In genomic region chr15:99040920-99041856, GRCm38 (mm10) we compare ENCODE assay signal across 15 mouse cellular contexts. TPM values are rescaled to one million over a fixed set of nuclear protein-coding genes. Genes with fewer than 3 reads are reported as not detected.
A peak's percentile ranks its signal among the peaks of the same experiment; 100 is the strongest.
DNase-seq lines count a peak whose midpoint lies in the region; ATAC-seq and TF ChIP-seq lines count a peak whose summit lies in the region.
"Had no signal": no experiment of that assay in that cellular context is flagged by ENCODE, and none has a peak within 500 bp of the region (broad histone marks: within the 10 kb centered on the region; RNA-seq: fewer than 3 reads in every experiment).

No protein-coding gene starts in this region.

- 44% methylated on average over 21 of the region's 21 CpGs for WGBS in embryonic facial prominence, embryonic 14.5 days
- WGBS in embryonic facial prominence, embryonic 10.5 days: 57% methylated on average over 21 of the region's 21 CpGs
- WGBS in kidney, embryonic 15.5 days: 35% methylated on average over 21 of the region's 21 CpGs
- WGBS in forebrain, embryonic 13.5 days: 31% methylated on average over 21 of the region's 21 CpGs

- peaks cover 16% of the 10 kb centered on the region for H3K36me3 ChIP-seq in embryonic facial prominence, embryonic 14.5 days (ENCODE audit: control insufficient read depth, insufficient read depth, low read length)
- peaks cover 20% of the 10 kb centered on the region for H3K36me3 ChIP-seq in embryonic facial prominence, embryonic 10.5 days (replicated peaks)
- H3K36me3 ChIP-seq in kidney, embryonic 15.5 days: peaks cover 19% of the 10 kb centered on the region
- peaks cover 12% of the 10 kb centered on the region for H3K36me3 ChIP-seq in forebrain, embryonic 13.5 days (ENCODE audit: poor library complexity, severe bottlenecking)

- H3K27ac ChIP-seq in embryonic facial prominence, embryonic 14.5 days (replicated peaks; ENCODE audit: low read depth, low read length): no peak overlapping the region
- no peak overlapping the region for H3K27ac ChIP-seq in embryonic facial prominence, embryonic 10.5 days (replicated peaks)
- peak overlapping the region; percentile 66; the same call in 1 of the 2 replicates for H3K27ac ChIP-seq in kidney, embryonic 15.5 days
- H3K27ac ChIP-seq in forebrain, embryonic 13.5 days: peak overlapping the region; percentile 68
- no peak overlapping the region for H3K27ac ChIP-seq in layer of hippocampus, adult 2 months
- H3K27ac ChIP-seq: embryonic facial prominence, embryonic 13.5 days had no signal

- no peak overlapping the region for H3K4me2 ChIP-seq in embryonic facial prominence, embryonic 14.5 days (ENCODE audit: low read depth, low read length)
- H3K4me2 ChIP-seq in kidney, embryonic 15.5 days: peak overlapping the region; percentile 45
- peak overlapping the region; percentile 39 for H3K4me2 ChIP-seq in forebrain, embryonic 13.5 days
- H3K4me2 ChIP-seq: embryonic facial prominence, embryonic 13.5 days; lung, embryonic 14.5 days had no signal

- ATAC-seq in embryonic facial prominence, embryonic 14.5 days (ENCODE audit: low read depth): 0 out of 2 replicates have a peak, but pooled peaks have one; percentile 42
- ATAC-seq in kidney, embryonic 15.5 days (replicated peaks; ENCODE audit: low FRiP score): no peak
- no peak for ATAC-seq in forebrain, embryonic 13.5 days

- no peak for TF ChIP-seq CTCF in layer of hippocampus, adult 2 months (conservative IDR thresholded peaks at IDR 0.05)

- no peak overlapping the region for H3K9ac ChIP-seq in embryonic facial prominence, embryonic 14.5 days (ENCODE audit: low read depth, low read length)
- 0 out of 2 replicates have a peak overlapping the region, but pooled peaks have one; percentile 9 for H3K9ac ChIP-seq in kidney, embryonic 15.5 days
- peak overlapping the region; percentile 22; the same call in 1 of the 2 replicates for H3K9ac ChIP-seq in forebrain, embryonic 13.5 days
- H3K9ac ChIP-seq: embryonic facial prominence, embryonic 13.5 days; lung, embryonic 14.5 days had no signal

- intact Hi-C loops in gastrocnemius, postnatal 36 days (cut with DNase I): loop anchor here (10.0 kb wide), 1 partner anchor 234 kb away; no protein-coding TSS in a partner anchor

- no peaks in the 10 kb centered on the region for H3K27me3 ChIP-seq in embryonic facial prominence, embryonic 14.5 days (replicated peaks; ENCODE audit: control insufficient read depth, insufficient read depth, low read length)
- peaks cover 7% of the 10 kb centered on the region; the same call in 1 of the 2 replicates for H3K27me3 ChIP-seq in embryonic facial prominence, embryonic 10.5 days (replicated peaks; ENCODE audit: low read depth, poor library complexity, severe bottlenecking)
- no peaks in the 10 kb centered on the region for H3K27me3 ChIP-seq in kidney, embryonic 15.5 days
- no peaks in the 10 kb centered on the region for H3K27me3 ChIP-seq in forebrain, embryonic 13.5 days
- H3K27me3 ChIP-seq: embryonic facial prominence, embryonic 13.5 days had no signal

- peak; percentile 56 for DNase-seq in embryonic facial prominence, embryonic 14.5 days (ENCODE audit: low spot score)
- no peak for DNase-seq in embryonic facial prominence, embryonic 10.5 days (ENCODE audit: low spot score)
- no peak for DNase-seq in kidney, postnatal 10 days
- peak; percentile 69 for DNase-seq in Muller cell, postnatal 12 days (ENCODE audit: inconsistent ontology term)
- DNase-seq in gastrocnemius, postnatal 36 days: no peak
- DNase-seq in layer of hippocampus, adult 2 months (ENCODE audit: low spot score in 2 of 2): no peak
- DNase-seq: cerebellum, postnatal 36 days; lung, embryonic 14.5 days had no signal

- no peak overlapping the region for H3K4me3 ChIP-seq in embryonic facial prominence, embryonic 14.5 days (ENCODE audit: low read depth, low read length)
- no peak overlapping the region for H3K4me3 ChIP-seq in embryonic facial prominence, embryonic 10.5 days
- no peak overlapping the region for H3K4me3 ChIP-seq in kidney, embryonic 15.5 days (replicated peaks)
- H3K4me3 ChIP-seq in forebrain, embryonic 13.5 days: peak overlapping the region; percentile 2; the same call in 1 of the 2 replicates
- no peak overlapping the region for H3K4me3 ChIP-seq in layer of hippocampus, adult 2 months
- H3K4me3 ChIP-seq: embryonic facial prominence, embryonic 13.5 days had no signal

- no peaks in the 10 kb centered on the region for H3K9me3 ChIP-seq in embryonic facial prominence, embryonic 14.5 days (ENCODE audit: control insufficient read depth, low read length)
- H3K9me3 ChIP-seq in embryonic facial prominence, embryonic 10.5 days: no peaks in the 10 kb centered on the region
- H3K9me3 ChIP-seq in kidney, embryonic 15.5 days (replicated peaks): no peaks in the 10 kb centered on the region
- no peaks in the 10 kb centered on the region for H3K9me3 ChIP-seq in forebrain, embryonic 13.5 days (replicated peaks)
- H3K9me3 ChIP-seq: embryonic facial prominence, embryonic 13.5 days had no signal

- no peaks in the 10 kb centered on the region for H3K4me1 ChIP-seq in embryonic facial prominence, embryonic 14.5 days (ENCODE audit: control insufficient read depth, insufficient read depth, low read length)
- peaks cover 17% of the 10 kb centered on the region for H3K4me1 ChIP-seq in embryonic facial prominence, embryonic 10.5 days
- H3K4me1 ChIP-seq in kidney, embryonic 15.5 days: peaks cover 24% of the 10 kb centered on the region
- peaks cover 22% of the 10 kb centered on the region for H3K4me1 ChIP-seq in forebrain, embryonic 13.5 days

RNA-seq across cellular contexts. Expression of gene Tuba1c, which starts 11.5 kb away (rescaled TPM):
- polyA plus RNA-seq in embryonic facial prominence, embryonic 14.5 days (2014; fragmentation: Nextera tagmentation; extraction: Ambion mirVana): 133 and 149 TPM in 2 replicates
- 141 and 144 TPM in 2 replicates for polyA plus RNA-seq in embryonic facial prominence, embryonic 10.5 days (2016; fragmentation: Nextera tagmentation; extraction: Ambion mirVana)
- 180 and 185 TPM in 2 replicates for polyA plus RNA-seq in kidney, embryonic 15.5 days (2015; fragmentation: Nextera tagmentation; extraction: Ambion mirVana)
- polyA plus RNA-seq in forebrain, embryonic 13.5 days (2015; fragmentation: Nextera tagmentation; extraction: Ambion mirVana): 97.6 and 102 TPM in 2 replicates
- 1 to 10 TPM; 8.2 to 9.4 TPM for total RNA-seq in gastrocnemius, postnatal 36 days (2021)
- 10 to 100 TPM; 49.6 to 51.1 TPM for total RNA-seq in layer of hippocampus, adult 2 months (2021)

RNA-seq across cellular contexts. Expression of gene Prph, which starts 13.8 kb away (rescaled TPM):
- polyA plus RNA-seq in embryonic facial prominence, embryonic 14.5 days (2014; fragmentation: Nextera tagmentation; extraction: Ambion mirVana): 66.3 and 71.0 TPM in 2 replicates
- polyA plus RNA-seq in embryonic facial prominence, embryonic 10.5 days (2016; fragmentation: Nextera tagmentation; extraction: Ambion mirVana): 3.7 and 6.3 TPM in 2 replicates
- polyA plus RNA-seq in kidney, embryonic 15.5 days (2015; fragmentation: Nextera tagmentation; extraction: Ambion mirVana): 5.9 and 12.6 TPM in 2 replicates
- polyA plus RNA-seq in forebrain, embryonic 13.5 days (2015; fragmentation: Nextera tagmentation; extraction: Ambion mirVana): 0.94 and 1.6 TPM in 2 replicates
- 1 to 10 TPM in 1 of 2 experiments, under 1 TPM in 1; 0.42 to 1.2 TPM for total RNA-seq in gastrocnemius, postnatal 36 days (2021)
- total RNA-seq in layer of hippocampus, adult 2 months (2021): under 1 TPM; 0.67 to 0.83 TPM
- total RNA-seq: hematopoietic stem cell, adult 5-6 weeks; megakaryocyte-erythroid progenitor cell, adult 5-6 weeks had no signal

RNA-seq across cellular contexts. Expression of gene Troap, which starts 33.2 kb away (rescaled TPM):
- 15.3 and 24.4 TPM in 2 replicates for polyA plus RNA-seq in embryonic facial prominence, embryonic 14.5 days (2014; fragmentation: Nextera tagmentation; extraction: Ambion mirVana)
- 49.8 and 53.1 TPM in 2 replicates for polyA plus RNA-seq in embryonic facial prominence, embryonic 10.5 days (2016; fragmentation: Nextera tagmentation; extraction: Ambion mirVana)
- polyA plus RNA-seq in kidney, embryonic 15.5 days (2015; fragmentation: Nextera tagmentation; extraction: Ambion mirVana): 33.8 and 39.4 TPM in 2 replicates
- 37.8 and 38.6 TPM in 2 replicates for polyA plus RNA-seq in forebrain, embryonic 13.5 days (2015; fragmentation: Nextera tagmentation; extraction: Ambion mirVana)
- under 1 TPM; 0.62 to 0.69 TPM for total RNA-seq in gastrocnemius, postnatal 36 days (2021)
- under 1 TPM; 0.36 to 0.64 TPM for total RNA-seq in layer of hippocampus, adult 2 months (2021)

RNA-seq across cellular contexts. Expression of gene C1ql4, which starts 46.4 kb away (rescaled TPM):
- 0.11 and 0.13 TPM in 2 replicates for polyA plus RNA-seq in embryonic facial prominence, embryonic 14.5 days (2014; fragmentation: Nextera tagmentation; extraction: Ambion mirVana)
- 0.36 and 0.52 TPM in 2 replicates for polyA plus RNA-seq in embryonic facial prominence, embryonic 10.5 days (2016; fragmentation: Nextera tagmentation; extraction: Ambion mirVana)
- 0.72 and 1.1 TPM in 2 replicates for polyA plus RNA-seq in kidney, embryonic 15.5 days (2015; fragmentation: Nextera tagmentation; extraction: Ambion mirVana)
- 0.39 TPM in 1 of 2 replicates, not detected in the other for polyA plus RNA-seq in forebrain, embryonic 13.5 days (2015; fragmentation: Nextera tagmentation; extraction: Ambion mirVana)
- total RNA-seq in gastrocnemius, postnatal 36 days (2021): not detected
- not detected for total RNA-seq in layer of hippocampus, adult 2 months (2021)
- total RNA-seq: hematopoietic stem cell, adult 5-6 weeks; left cerebral cortex, postnatal 14 days; megakaryocyte-erythroid progenitor cell, adult 5-6 weeks had no signal
- polyA plus RNA-seq: lung, embryonic 14.5 days; stomach, embryonic 16.5 days had no signal

RNA-seq across cellular contexts. Expression of gene Dnajc22, which starts 51.8 kb away (rescaled TPM):
- polyA plus RNA-seq in embryonic facial prominence, embryonic 14.5 days (2014; fragmentation: Nextera tagmentation; extraction: Ambion mirVana): 0.38 TPM in 1 of 2 replicates, not detected in the other
- 1.1 and 1.6 TPM in 2 replicates for polyA plus RNA-seq in embryonic facial prominence, embryonic 10.5 days (2016; fragmentation: Nextera tagmentation; extraction: Ambion mirVana)
- polyA plus RNA-seq in kidney, embryonic 15.5 days (2015; fragmentation: Nextera tagmentation; extraction: Ambion mirVana): 8.6 and 8.8 TPM in 2 replicates
- 0.25 and 0.84 TPM in 2 replicates for polyA plus RNA-seq in forebrain, embryonic 13.5 days (2015; fragmentation: Nextera tagmentation; extraction: Ambion mirVana)
- under 1 TPM in 1 of 2 experiments, not detected in 1; 0.27 TPM for total RNA-seq in gastrocnemius, postnatal 36 days (2021)
- total RNA-seq in layer of hippocampus, adult 2 months (2021): under 1 TPM in 1 of 2 experiments, not detected in 1; 0.31 TPM
- total RNA-seq: hematopoietic stem cell, adult 5-6 weeks; left cerebral cortex, postnatal 14 days; megakaryocyte-erythroid progenitor cell, adult 5-6 weeks had no signal

Comparison
In these comparisons a context has a peak if more than half of its experiments do, and no peak if none do; other contexts are left out.
1. DNase-seq: peak in embryonic facial prominence, embryonic 14.5 days (single experiment) and Muller cell, postnatal 12 days (single experiment); none in embryonic facial prominence, embryonic 10.5 days (single experiment), kidney, postnatal 10 days (single experiment), gastrocnemius, postnatal 36 days (0 of 2) and layer of hippocampus, adult 2 months (0 of 2).
2. H3K27ac ChIP-seq: peak in kidney, embryonic 15.5 days (single experiment) and forebrain, embryonic 13.5 days (single experiment); none in embryonic facial prominence, embryonic 14.5 days (single experiment), embryonic facial prominence, embryonic 10.5 days (single experiment) and layer of hippocampus, adult 2 months (single experiment).